Comparison of ENCODE assay signal across 11 mouse cellular contexts in genomic region chr15:38585610-38586009, GRCm38 (mm10).
DNase-seq lines count a peak whose midpoint lies in the region; ATAC-seq lines count a peak whose summit lies in the region.
"Had no signal": no experiment of that assay in that cellular context is flagged by ENCODE, and none has a peak within 500 bp of the region (broad histone marks: within the 10 kb centered on the region; RNA-seq: fewer than 3 reads in every experiment).

No protein-coding gene starts in this region.

- 65% methylated on average over 4 of the region's 4 CpGs for WGBS in hindbrain, embryonic 16.5 days
- 81% methylated on average over 4 of the region's 4 CpGs for WGBS in hindbrain, embryonic 12.5 days
- WGBS in kidney, embryonic 15.5 days = 77% methylated on average over 4 of the region's 4 CpGs

- no peaks in the 10 kb centered on the region for H3K4me1 ChIP-seq in hindbrain, embryonic 16.5 days (ENCODE audit: control insufficient read depth, insufficient read depth, low read depth, low read length)
- no peaks in the 10 kb centered on the region for H3K4me1 ChIP-seq in hindbrain, embryonic 12.5 days
- H3K4me1 ChIP-seq in kidney, embryonic 15.5 days = no peaks in the 10 kb centered on the region

- H3K4me3 ChIP-seq in hindbrain, embryonic 16.5 days (ENCODE audit: low read length) = no peak overlapping the region
- H3K4me3 ChIP-seq in hindbrain, embryonic 12.5 days = no peak overlapping the region
- no peak overlapping the region for H3K4me3 ChIP-seq in kidney, embryonic 15.5 days (replicated peaks)

- peak; percentile 52 to 82 for DNase-seq in layer of hippocampus, postnatal 14 days (ENCODE audit: low spot score in 2 of 2)
- DNase-seq in right cerebral cortex, postnatal 4 days = peak; percentile 23
- DNase-seq in embryo, embryonic 9.5 days (ENCODE audit: extremely low spot score) = no peak
- DNase-seq: adrenal gland, postnatal 36 days; heart, adult 18-20 months had no signal

- H3K9ac ChIP-seq in hindbrain, embryonic 16.5 days (ENCODE audit: low read depth, low read length) = peak overlapping the region; percentile 5; the same call in 1 of the 2 replicates
- H3K9ac ChIP-seq in hindbrain, embryonic 12.5 days = no peak overlapping the region
- no peak overlapping the region for H3K9ac ChIP-seq in kidney, embryonic 15.5 days

- no peaks in the 10 kb centered on the region for H3K9me3 ChIP-seq in hindbrain, embryonic 16.5 days (ENCODE audit: control insufficient read depth, low read length)
- no peaks in the 10 kb centered on the region for H3K9me3 ChIP-seq in hindbrain, embryonic 12.5 days (replicated peaks)
- no peaks in the 10 kb centered on the region for H3K9me3 ChIP-seq in kidney, embryonic 15.5 days (replicated peaks)

- H3K4me2 ChIP-seq in hindbrain, embryonic 16.5 days (ENCODE audit: low read length) = no peak overlapping the region
- H3K4me2 ChIP-seq in hindbrain, embryonic 12.5 days (replicated peaks) = no peak overlapping the region
- no peak overlapping the region for H3K4me2 ChIP-seq in kidney, embryonic 15.5 days
- H3K4me2 ChIP-seq: midbrain, embryonic 11.5 days had no signal

- no peak overlapping the region; the same call in 1 of the 2 replicates for H3K27ac ChIP-seq in hindbrain, embryonic 16.5 days (ENCODE audit: low read depth, low read length)
- H3K27ac ChIP-seq in hindbrain, embryonic 12.5 days = no peak overlapping the region
- H3K27ac ChIP-seq in kidney, embryonic 15.5 days = no peak overlapping the region
- H3K27ac ChIP-seq: kidney, postnatal 0 days had no signal

- H3K27me3 ChIP-seq in hindbrain, embryonic 16.5 days (replicated peaks; ENCODE audit: control insufficient read depth, insufficient read depth, low read length) = no peaks in the 10 kb centered on the region
- no peaks in the 10 kb centered on the region for H3K27me3 ChIP-seq in hindbrain, embryonic 12.5 days
- no peaks in the 10 kb centered on the region for H3K27me3 ChIP-seq in kidney, embryonic 15.5 days

- no peaks in the 10 kb centered on the region for H3K36me3 ChIP-seq in hindbrain, embryonic 16.5 days (ENCODE audit: control insufficient read depth, insufficient read depth, low read length)
- no peaks in the 10 kb centered on the region for H3K36me3 ChIP-seq in hindbrain, embryonic 12.5 days
- no peaks in the 10 kb centered on the region for H3K36me3 ChIP-seq in kidney, embryonic 15.5 days

- peak; percentile 84 for ATAC-seq in hindbrain, embryonic 16.5 days
- ATAC-seq in hindbrain, embryonic 12.5 days (ENCODE audit: low FRiP score) = no peak
- peak; percentile 95 for ATAC-seq in frontal cortex, adult (ENCODE audit: low TSS enrichment)
- no peak for ATAC-seq in kidney, embryonic 15.5 days (replicated peaks; ENCODE audit: low FRiP score)

Comparison
In these comparisons a context has a peak if more than half of its experiments do, and no peak if none do; other contexts are left out.
1. ATAC-seq: peak in hindbrain, embryonic 16.5 days (single experiment) and frontal cortex, adult (single experiment); none in hindbrain, embryonic 12.5 days (single experiment) and kidney, embryonic 15.5 days (single experiment).